Mouse (Mus musculus): ENCODE measurements around the gene 1700001C02Rik.

DNA sequence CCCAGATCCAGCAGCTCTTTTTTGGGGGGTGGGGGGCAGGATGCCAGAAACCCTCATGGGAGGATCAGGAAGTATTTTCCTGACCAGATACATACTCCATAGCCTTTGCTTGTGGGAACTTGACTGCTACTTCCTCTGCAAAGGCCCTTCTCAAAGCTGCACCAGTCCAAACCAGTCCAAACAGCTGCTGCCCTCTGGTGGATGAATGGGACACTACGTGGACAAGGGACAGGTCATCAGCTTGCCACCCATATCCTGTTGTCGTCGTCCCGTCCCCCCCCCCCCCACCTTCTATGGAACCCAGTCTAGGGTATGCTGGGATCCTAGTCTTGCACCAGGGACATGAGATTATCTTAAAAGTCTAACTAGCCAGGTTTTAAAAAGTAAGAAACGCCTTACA, 16.5 kb downstream of the 1700001C02Rik start:
- TF ChIP-seq POLR2A (IDR thresholded peaks at IDR 0.05; ENCODE audit: insufficient read depth, low read depth, low read length): no peak
- TF ChIP-seq CTCF (IDR thresholded peaks at IDR 0.05): peak; percentile 72
- TF ChIP-seq EP300 (IDR thresholded peaks at IDR 0.05; ENCODE audit: insufficient read depth, low read depth, low read length): 0 out of 2 replicates have a peak, but pooled peaks have one; percentile 50

Measured in heart, adult 2 months (tissue).